Mouse (Mus musculus) bone marrow, adult 2 months (tissue): ENCODE measurements around the gene Trpm3. TPM values are rescaled to one million over a fixed set of nuclear protein-coding genes. Genes with fewer than 3 reads are reported as not detected.

Experiments
- H3K27ac ChIP-seq: fragments of 200-500 bp; 2 replicates; pipeline ENCODE4 v1.5.1; 2012; ENCODE audit warnings: low read depth, mild to moderate bottlenecking, control low read depth, inconsistent platforms, low read length; ENCODE audit not compliant: control insufficient read depth, poor library complexity, insufficient read depth
- H3K4me1 ChIP-seq: fragments of 200-500 bp; 2 replicates; pipeline ENCODE4 v1.6.1; 2011; ENCODE audit warnings: low read length; ENCODE audit not compliant: control insufficient read depth, insufficient read depth
- H3K4me3 ChIP-seq: fragments of 200-500 bp; replicated peaks from 2 replicates; pipeline ENCODE3; 2011; ENCODE audit warnings: mild to moderate bottlenecking, low read depth, low read length, control low read depth; ENCODE audit not compliant: control insufficient read depth
- CTCF ChIP-seq: fragments of 200-500 bp; IDR thresholded peaks from 2 replicates; pipeline ENCODE4 v1.5.1; 2011; ENCODE audit warnings: low read length, control low read depth; ENCODE audit not compliant: control insufficient read depth, insufficient read depth
- POLR2A ChIP-seq: fragments of 200-500 bp; IDR thresholded peaks from 2 replicates; pipeline ENCODE4 v1.6.1; 2011; ENCODE audit warnings: low read depth, mild to moderate bottlenecking, control low read depth, low read length, borderline replicate concordance; ENCODE audit not compliant: control insufficient read depth
- WGBS: fragments of 180-500 bp; shearing (Covaris S2); methylation state at CpG from one replicate; pipeline ENCODE4 v1.1.7; 2018; 5-methylcytosine and 5-hydroxymethylcytosine counted together
- polyA plus RNA-seq: library from polyadenylated mRNA; stranded (reverse); fragments of >200 nt; gene quantifications from 2 replicates; pipeline ENCODE4 v1.2.4, GENCODE M21; 2011; ENCODE audit warnings: low replicate concordance; ENCODE audit not compliant: missing spikeins, insufficient read depth, insufficient read length

The Trpm3 gene
- polyA plus RNA-seq, 1 experiment: 1.8 TPM

DNA sequence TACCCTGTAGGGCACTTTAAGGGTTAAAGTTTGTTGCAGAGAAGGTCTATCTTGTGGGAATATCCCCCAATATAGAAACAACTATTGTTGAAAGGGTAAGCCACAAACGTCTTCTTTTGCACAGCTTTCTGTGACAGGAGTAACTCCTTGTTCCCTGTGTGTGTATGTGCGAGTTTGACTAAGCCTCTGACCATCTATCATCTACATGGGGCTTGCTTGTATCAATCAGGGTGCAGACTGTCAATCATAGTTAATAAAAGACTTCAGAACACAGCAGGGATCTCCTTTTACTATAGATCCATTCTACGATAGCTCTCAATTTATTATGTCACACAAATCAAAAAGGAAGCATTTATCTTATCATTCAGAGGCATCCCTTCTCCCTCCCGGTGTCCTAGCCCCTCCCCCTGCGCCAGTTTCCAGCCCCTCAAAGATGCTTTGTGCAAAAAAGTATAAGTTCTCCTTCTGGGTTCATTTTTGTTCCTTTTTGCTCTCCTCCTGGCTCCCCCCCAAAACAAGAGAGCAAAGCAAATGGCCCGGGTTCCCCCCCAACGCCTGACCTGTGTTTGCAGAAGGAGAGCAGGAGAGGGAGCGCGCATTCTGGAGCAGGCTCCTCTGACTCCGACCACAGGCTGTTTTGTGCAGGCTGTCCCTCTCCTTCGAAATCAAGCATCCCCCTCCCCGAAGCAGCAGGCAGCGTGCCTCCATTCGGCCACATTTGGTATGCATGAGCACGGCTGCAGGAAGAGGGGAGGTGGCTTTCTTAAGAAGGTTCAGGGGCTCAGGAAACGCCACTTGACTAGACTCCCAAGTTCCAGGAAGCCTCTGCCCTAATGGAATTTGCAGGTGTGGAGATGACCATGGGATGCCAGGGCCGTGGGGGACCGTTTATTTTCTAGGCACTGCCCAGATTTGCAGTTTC lies 308.8 kb downstream of the Trpm3 start:
- WGBS: 8% methylated on average over 18 of the region's 18 CpGs
- Histone ChIP-seq H3K27ac (no peak overlapping the region), H3K4me1 (no peaks in the 10 kb centered on the region), H3K4me3 (no peak overlapping the region)
- TF ChIP-seq CTCF: no peak
- no peak for TF ChIP-seq POLR2A

DNA sequence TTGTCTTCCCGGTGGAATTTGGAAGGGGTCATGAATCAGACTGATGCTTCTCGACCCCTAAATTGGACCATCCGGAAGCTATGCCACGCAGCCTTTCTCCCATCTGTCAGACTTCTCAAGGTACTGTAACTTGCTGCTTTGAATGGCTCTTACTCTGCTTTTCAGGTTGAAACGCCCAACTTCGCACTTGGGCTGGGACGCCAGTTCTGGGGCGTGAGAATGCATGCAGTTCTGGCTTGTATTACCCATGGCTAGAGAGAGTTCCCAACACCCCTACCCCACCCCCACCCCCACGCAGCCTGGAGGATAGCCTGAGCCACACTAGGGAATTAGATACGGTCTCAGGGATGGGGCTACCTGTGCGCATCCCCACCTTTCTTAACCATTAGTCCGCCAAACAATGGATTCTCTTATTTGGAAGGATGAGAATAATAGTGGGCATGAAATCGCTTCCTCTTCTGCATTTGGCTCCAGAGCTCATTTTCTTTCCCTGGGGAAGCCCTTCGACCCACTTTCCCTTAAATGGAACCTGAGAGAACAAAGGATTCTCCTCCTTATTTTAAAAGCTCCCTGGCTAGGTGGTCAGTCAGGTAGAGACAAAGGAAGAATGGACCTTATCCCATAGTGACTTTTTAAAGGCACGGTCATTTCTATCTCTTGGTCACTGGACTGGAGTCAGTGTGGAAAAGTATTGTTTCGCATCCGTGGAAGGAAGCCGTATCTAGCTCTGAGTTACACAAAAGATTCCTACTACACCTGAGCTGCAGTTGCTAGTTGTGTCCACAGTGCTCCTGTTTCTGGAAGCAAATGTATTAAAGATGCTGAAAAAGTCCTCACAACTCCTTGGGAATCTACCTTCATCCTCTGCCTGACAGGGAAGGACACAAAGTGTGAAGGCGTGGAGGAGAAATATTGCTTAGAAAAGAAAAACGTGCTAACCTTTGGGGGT lies 309.8 kb downstream of the Trpm3 start:
- WGBS: 48% methylated on average over 20 of the region's 20 CpGs
- TF ChIP-seq POLR2A (no peak), CTCF (no peak)
- Histone ChIP-seq H3K4me3 (no peak overlapping the region), H3K4me1 (no peaks in the 10 kb centered on the region), H3K27ac (no peak overlapping the region)

- WGBS: 79% methylated on average over 5 of the region's 5 CpGs
- TF ChIP-seq CTCF (no peak), POLR2A (no peak)
Observed at GRCm38 (mm10) chr19:22451290-22451689, 312.4 kb downstream of the Trpm3 start.

DNA sequence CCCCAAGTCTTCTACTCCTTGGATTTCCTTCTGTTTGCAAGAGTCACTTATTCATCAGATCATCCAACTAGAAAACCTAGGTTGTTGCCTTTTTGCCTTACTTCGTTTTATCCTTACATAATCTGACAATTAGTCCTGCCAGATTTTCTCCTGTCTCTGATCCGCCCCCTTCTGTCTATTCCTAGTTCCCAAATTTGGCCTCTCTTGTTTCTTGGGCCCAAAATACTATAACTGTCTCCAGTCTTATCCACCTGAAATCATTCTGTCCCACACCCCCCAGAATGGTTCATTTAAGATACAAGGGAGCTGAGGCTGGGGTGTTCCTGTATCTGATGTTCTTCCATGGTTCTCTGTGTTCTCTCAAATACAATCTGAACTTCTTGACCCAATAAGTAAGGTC lies 318.1 kb downstream of the Trpm3 start:
- TF ChIP-seq CTCF (no peak), POLR2A (no peak)
- H3K27ac ChIP-seq: no peak overlapping the region
- H3K4me3 ChIP-seq: no peak overlapping the region
- WGBS: 68% methylated on average over 2 of the region's 2 CpGs
- H3K4me1 ChIP-seq: no peaks in the 10 kb centered on the region

More at GRCm38 (mm10) chr19:22451290-22451689, 312.4 kb downstream of the Trpm3 start:
- Histone ChIP-seq H3K27ac (no peak overlapping the region), H3K4me3 (no peak overlapping the region), H3K4me1 (no peaks in the 10 kb centered on the region)

DNA sequence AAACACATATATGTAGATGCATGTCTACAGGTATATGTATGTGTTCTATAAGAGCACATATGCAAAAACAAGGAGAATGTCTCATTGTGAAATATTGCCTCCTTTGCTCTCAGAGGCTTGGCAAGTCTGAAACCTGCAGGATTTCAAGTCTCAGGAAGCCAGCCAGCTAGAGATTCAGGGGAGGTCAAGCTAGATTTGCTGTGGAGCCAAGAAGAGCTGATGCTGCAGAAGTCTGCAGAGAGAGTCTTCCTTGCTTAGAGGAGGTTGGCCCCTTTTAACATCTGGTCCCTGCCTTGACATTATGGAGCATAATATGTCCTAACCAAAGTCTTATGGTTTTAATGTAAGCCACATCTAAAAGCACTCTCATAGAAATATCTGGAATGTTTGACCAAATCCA lies 323.2 kb downstream of the Trpm3 start:
- no peak overlapping the region for H3K4me3 ChIP-seq
- no peak overlapping the region for H3K27ac ChIP-seq
- TF ChIP-seq POLR2A (no peak), CTCF (no peak)
- no peaks in the 10 kb centered on the region for H3K4me1 ChIP-seq

GRCm38 (mm10) chr19:22463506-22463905 lies 324.7 kb downstream of the Trpm3 start:
- no peak for TF ChIP-seq POLR2A
- TF ChIP-seq CTCF: no peak
- 37% methylated on average over 3 of the region's 3 CpGs for WGBS
- Histone ChIP-seq H3K4me3 (no peak overlapping the region), H3K27ac (no peak overlapping the region), H3K4me1 (no peaks in the 10 kb centered on the region)

DNA sequence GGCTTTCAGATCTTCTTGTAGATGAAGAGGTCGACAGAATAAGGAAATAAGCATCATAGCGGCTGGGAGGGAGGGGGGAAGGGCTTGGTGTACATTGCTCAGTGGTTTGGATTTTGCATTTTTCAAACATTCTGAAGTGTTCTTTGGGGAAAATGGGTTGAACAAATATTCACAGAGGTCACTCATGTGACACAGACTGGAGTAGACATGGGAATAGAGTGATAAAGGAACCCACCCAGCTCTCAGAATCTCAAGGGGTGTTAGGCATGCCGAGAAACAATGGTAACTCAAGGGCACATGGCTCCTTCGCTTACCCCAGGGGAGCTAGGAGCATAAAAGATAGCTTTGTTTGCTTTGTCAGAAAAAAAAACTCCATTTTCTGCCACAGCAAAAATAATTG lies 330.8 kb downstream of the Trpm3 start:
- 68% methylated on average over 4 of the region's 4 CpGs for WGBS
- Histone ChIP-seq H3K4me3 (no peak overlapping the region), H3K27ac (no peak overlapping the region), H3K4me1 (no peaks in the 10 kb centered on the region)
- TF ChIP-seq CTCF (no peak), POLR2A (no peak)
